Mouse (Mus musculus) ES-E14 (cell line): ENCODE data around the gene Dcun1d2. TPM values are rescaled to one million over a fixed set of nuclear protein-coding genes. Genes with fewer than 3 reads are reported as not detected.

ENCODE experiments used
- DNase-seq: peaks from one replicate; pipeline ENCODE4 v3.0.0-alpha.2; 2013; ENCODE audit warnings: low read depth, low spot score
- H3K27ac ChIP-seq: 2 replicates; pipeline ENCODE4 v1.5.1; 2012; ENCODE audit warnings: low read depth, mild to moderate bottlenecking, low read length, moderate library complexity, mixed read lengths; ENCODE audit not compliant: poor library complexity, insufficient read depth, severe bottlenecking
- H3K36me3 ChIP-seq: 2 replicates; pipeline ENCODE4 v1.6.1; 2012; ENCODE audit warnings: mild to moderate bottlenecking, low read length, moderate library complexity, mixed read lengths; ENCODE audit not compliant: control insufficient read depth, poor library complexity, insufficient read depth, severe bottlenecking
- H3K4me1 ChIP-seq, 2 experiments: fragments of 150-350 bp in 1 of 2; sonication (generic) in 1 of 2; 2 replicates each; pipeline ENCODE4 v1.6.1; 2012; ENCODE audit warnings: low read length in 2 of 2, mild to moderate bottlenecking in 1 of 2, mixed read lengths in 1 of 2; ENCODE audit not compliant: control insufficient read depth in 2 of 2, insufficient read depth in 2 of 2, poor library complexity in 1 of 2
- H3K4me3 ChIP-seq, 2 experiments: fragments of 150-350 bp in 1 of 2; sonication (generic) in 1 of 2; 2 replicates each; pipeline ENCODE4 v1.5.1; 2012; ENCODE audit warnings: low read length in 2 of 2, low read depth in 1 of 2, mild to moderate bottlenecking in 1 of 2, mixed read lengths in 1 of 2; ENCODE audit not compliant: insufficient read depth in 1 of 2, poor library complexity in 1 of 2, severe bottlenecking in 1 of 2
- H3K9ac ChIP-seq: 2 replicates; pipeline ENCODE4 v1.6.1; 2012; ENCODE audit warnings: low read depth, mild to moderate bottlenecking, low read length, mixed read lengths; ENCODE audit not compliant: poor library complexity, insufficient read depth, severe bottlenecking
- H3K9me3 ChIP-seq: fragments of 150-350 bp; sonication (generic); 2 replicates; pipeline ENCODE4 v1.6.1; 2012; ENCODE audit warnings: low read depth, mild to moderate bottlenecking, low read length; ENCODE audit not compliant: control insufficient read depth, insufficient read depth
- CHD2 ChIP-seq: IDR thresholded peaks from 2 replicates; pipeline ENCODE4 v1.6.1; 2014; ENCODE audit warnings: mild to moderate bottlenecking, low read depth, low read length, inconsistent platforms
- HCFC1 ChIP-seq: IDR thresholded peaks from 2 replicates; pipeline ENCODE4 v1.6.1; 2012; ENCODE audit warnings: low read length, inconsistent platforms, borderline replicate concordance; ENCODE audit not compliant: insufficient read depth
- MAFK ChIP-seq: IDR thresholded peaks from 2 replicates; pipeline ENCODE4 v1.6.1; 2014; ENCODE audit warnings: mild to moderate bottlenecking, low read depth, low read length, inconsistent platforms; ENCODE audit not compliant: insufficient read depth
- ZC3H11A ChIP-seq: IDR thresholded peaks from 2 replicates; pipeline ENCODE4 v1.6.1; 2012; ENCODE audit warnings: low read depth, mild to moderate bottlenecking, inconsistent platforms, low read length, borderline replicate concordance
- ZNF384 ChIP-seq: IDR thresholded peaks from 2 replicates; pipeline ENCODE4 v1.6.1; 2012; ENCODE audit warnings: low read depth, low read length, inconsistent platforms
- in situ Hi-C, 2 experiments: fragments of 600-800 bp; cut with MboI; formaldehyde crosslinking; loops; one replicate each; pipeline ENCODE4 v1.15.1; 2025; ENCODE audit warnings: low sequenced_read_pairs in 2 of 2, inconsistent platforms in 1 of 2; ENCODE audit not compliant: unreplicated experiment in 2 of 2
- total RNA-seq: library from RNA; depleted of rRNA; stranded (reverse); fragments of 300-350 nt; gene quantifications from 2 replicates; pipeline ENCODE4 v1.2.3, GENCODE M21; 2012

Dcun1d2 gene
- total RNA-seq, 1 experiment = 12.3 TPM

- no peak overlapping the region for H3K9ac ChIP-seq
- H3K36me3 ChIP-seq = no peaks in the 10 kb centered on the region; the same call in 1 of the 2 replicates
- in situ Hi-C loops = no loop called here
- no peak overlapping the region for H3K4me3 ChIP-seq
- no peaks in the 10 kb centered on the region for H3K4me1 ChIP-seq
- no peaks in the 10 kb centered on the region for H3K9me3 ChIP-seq
- TF ChIP-seq CHD2 = no peak
- no peak for TF ChIP-seq MAFK
- no peak for TF ChIP-seq ZNF384
- no peak for TF ChIP-seq HCFC1
- TF ChIP-seq ZC3H11A = no peak
- H3K27ac ChIP-seq = no peak overlapping the region; the same call in 1 of the 2 replicates
- DNase-seq = no peak
These were observed 17.5 kb upstream of the Dcun1d2 start for GRCm38 (mm10) chr8:13305459-13305858.

GRCm38 (mm10) chr8:13301036-13301435 is 13.1 kb upstream of the Dcun1d2 start:
- Histone ChIP-seq H3K9me3 (no peaks in the 10 kb centered on the region), H3K4me3 (no peak overlapping the region), H3K4me1 (no peaks in the 10 kb centered on the region), H3K36me3 (peaks cover 4% of the 10 kb centered on the region; the same call in 1 of the 2 replicates), H3K27ac (no peak overlapping the region), H3K9ac (no peak overlapping the region)
- DNase-seq = no peak
- in situ Hi-C loops = no loop called here
- no peak for TF ChIP-seq MAFK
- TF ChIP-seq CHD2 = no peak
- no peak for TF ChIP-seq ZNF384
- TF ChIP-seq HCFC1 = no peak
- TF ChIP-seq ZC3H11A = no peak

GRCm38 (mm10) chr8:13299571-13299970 is 11.6 kb upstream of the Dcun1d2 start:
- no peak overlapping the region for H3K9ac ChIP-seq
- no peak for TF ChIP-seq ZNF384
- TF ChIP-seq ZC3H11A = no peak
- no peak for TF ChIP-seq HCFC1
- no peak for TF ChIP-seq CHD2
- no peak for TF ChIP-seq MAFK
- no peak overlapping the region for H3K4me3 ChIP-seq
- DNase-seq = no peak
- H3K4me1 ChIP-seq = no peaks in the 10 kb centered on the region
- no peak overlapping the region for H3K27ac ChIP-seq
- H3K9me3 ChIP-seq = no peaks in the 10 kb centered on the region
- peaks cover 10% of the 10 kb centered on the region for H3K36me3 ChIP-seq
- in situ Hi-C loops = no loop called here

- H3K9ac ChIP-seq = no peak overlapping the region
- H3K36me3 ChIP-seq = peaks cover 10% of the 10 kb centered on the region
- peaks cover 0 to 3% of the 10 kb centered on the region in 2 experiments; a peak in 1 of 4 replicates for H3K4me1 ChIP-seq
- DNase-seq = no peak
- in situ Hi-C loops = no loop called here
- no peaks in the 10 kb centered on the region for H3K9me3 ChIP-seq
- no peak overlapping the region for H3K4me3 ChIP-seq
- TF ChIP-seq HCFC1 (no peak), MAFK (no peak), CHD2 (no peak), ZNF384 (no peak), ZC3H11A (no peak)
- H3K27ac ChIP-seq = no peak overlapping the region
These were observed 5.9 kb upstream of the Dcun1d2 start for GRCm38 (mm10) chr8:13293677-13294470.
